Mouse (Mus musculus) regulatory T cell (primary cell): ENCODE measurements around the gene Med27.

ENCODE experiments used
- in situ Hi-C: fragments of 300-600 bp; cut with MboI, MseI; formaldehyde crosslinking; loops from one replicate; pipeline ENCODE4 v1.15.1; 2025; ENCODE audit warnings: high pct_unique_total_duplicates

The Med27 gene

GRCm38 (mm10) chr2:29436376-29436775 is 89.8 kb downstream of the Med27 start:
- in situ Hi-C loops, result no loop called here

GRCm38 (mm10) chr2:29437111-29437510 is 90.5 kb downstream of the Med27 start:
- in situ Hi-C loops, result no loop called here

GRCm38 (mm10) chr2:29437861-29438529 is 91.4 kb downstream of the Med27 start:
- in situ Hi-C loops, result no loop called here

- in situ Hi-C loops, result no loop called here
Measured at GRCm38 (mm10) chr2:29438530-29438862, 91.9 kb downstream of the Med27 start.

GRCm38 (mm10) chr2:29438986-29439385 is 92.4 kb downstream of the Med27 start:
- in situ Hi-C loops, result no loop called here

- in situ Hi-C loops, result no loop called here
Measured at GRCm38 (mm10) chr2:29439396-29439795, 92.8 kb downstream of the Med27 start.

- in situ Hi-C loops, result no loop called here
Measured at GRCm38 (mm10) chr2:29439857-29440502, 93.4 kb downstream of the Med27 start.

- in situ Hi-C loops, result no loop called here
Measured at GRCm38 (mm10) chr2:29442275-29442674, 95.7 kb downstream of the Med27 start.

GRCm38 (mm10) chr2:29443626-29444217 is 97.1 kb downstream of the Med27 start:
- in situ Hi-C loops, result no loop called here

- in situ Hi-C loops, result no loop called here
Measured at GRCm38 (mm10) chr2:29448476-29449002, 101.9 kb downstream of the Med27 start.

- in situ Hi-C loops, result no loop called here
Measured at GRCm38 (mm10) chr2:29451368-29451999, 104.9 kb downstream of the Med27 start.

- in situ Hi-C loops, result no loop called here
Measured at GRCm38 (mm10) chr2:29453376-29453775, 106.8 kb downstream of the Med27 start.

- in situ Hi-C loops, result no loop called here
Measured at GRCm38 (mm10) chr2:29456631-29457320, 110.2 kb downstream of the Med27 start.

GRCm38 (mm10) chr2:29457677-29458076 is 111.1 kb downstream of the Med27 start:
- in situ Hi-C loops, result no loop called here

- in situ Hi-C loops, result no loop called here
Measured at GRCm38 (mm10) chr2:29458346-29458950, 111.8 kb downstream of the Med27 start.

- in situ Hi-C loops, result no loop called here
Measured at GRCm38 (mm10) chr2:29459648-29460047, 113.0 kb downstream of the Med27 start.

- in situ Hi-C loops, result no loop called here
Measured at GRCm38 (mm10) chr2:29461841-29462240, 115.2 kb downstream of the Med27 start.

- in situ Hi-C loops, result no loop called here
Measured at GRCm38 (mm10) chr2:29463039-29463585, 116.5 kb downstream of the Med27 start.

GRCm38 (mm10) chr2:29464851-29465648 is 118.4 kb downstream of the Med27 start:
- in situ Hi-C loops, result no loop called here

- in situ Hi-C loops, result no loop called here
Measured at GRCm38 (mm10) chr2:29465649-29466137, 119.1 kb downstream of the Med27 start.
